Mouse (Mus musculus) layer of hippocampus, adult 2 months (tissue): ENCODE data around the gene Lifr. TPM values are rescaled to one million over a fixed set of nuclear protein-coding genes. Genes with fewer than 3 reads are reported as not detected.

Source experiments
- DNase-seq, 2 experiments: peaks; one replicate each; pipeline ENCODE4 v3.0.0; 2022; ENCODE audit warnings: low spot score in 2 of 2
- H3K27ac ChIP-seq: fragments of 200-600 bp; 2 replicates; pipeline ENCODE4 v1.8.1; 2022
- H3K4me3 ChIP-seq: fragments of 200-600 bp; 2 replicates; pipeline ENCODE4 v1.8.1; 2022; ENCODE audit warnings: mild to moderate bottlenecking
- CTCF ChIP-seq: fragments of 200-600 bp; conservative IDR thresholded peaks from 2 replicates; pipeline ENCODE4 v1.8.1; 2022; ENCODE audit warnings: antibody characterized with exemption, mild to moderate bottlenecking, moderate library complexity
- total RNA-seq, 2 experiments: library from RNA; stranded (reverse); gene quantifications; 2 replicates each; pipeline ENCODE4 v1.2.3; 2021

The Lifr gene
- total RNA-seq, 2 experiments from 2014 or later = 51.3 to 52.9 TPM

- no peak for DNase-seq
- Histone ChIP-seq H3K27ac (no peak overlapping the region), H3K4me3 (no peak overlapping the region)
- TF ChIP-seq CTCF = no peak
These were observed 46.5 kb downstream of the Lifr start for GRCm38 (mm10) chr15:7136912-7137311.

GRCm38 (mm10) chr15:7137607-7138006, 47.2 kb downstream of the Lifr start:
- H3K27ac ChIP-seq = no peak overlapping the region
- TF ChIP-seq CTCF = no peak
- DNase-seq = no peak
- H3K4me3 ChIP-seq = no peak overlapping the region

- H3K4me3 ChIP-seq = no peak overlapping the region
- no peak for DNase-seq
- no peak overlapping the region for H3K27ac ChIP-seq
- TF ChIP-seq CTCF = no peak
These were observed 48.1 kb downstream of the Lifr start for GRCm38 (mm10) chr15:7138471-7138870.

- TF ChIP-seq CTCF = no peak
- DNase-seq = no peak
- Histone ChIP-seq H3K4me3 (no peak overlapping the region), H3K27ac (no peak overlapping the region)
These were observed 49.9 kb downstream of the Lifr start for GRCm38 (mm10) chr15:7140322-7140721.

GRCm38 (mm10) chr15:7141246-7141645, 50.8 kb downstream of the Lifr start:
- Histone ChIP-seq H3K4me3 (peak overlapping the region; percentile 24; the same call in 1 of the 2 replicates), H3K27ac (peak overlapping the region; percentile 28; the same call in 1 of the 2 replicates)
- DNase-seq = no peak
- no peak for TF ChIP-seq CTCF

- DNase-seq = no peak
- Histone ChIP-seq H3K4me3 (no peak overlapping the region), H3K27ac (peak overlapping the region; percentile 52; the same call in 1 of the 2 replicates)
- TF ChIP-seq CTCF = no peak
These were observed 53.3 kb downstream of the Lifr start for GRCm38 (mm10) chr15:7143689-7144170.

- Histone ChIP-seq H3K4me3 (no peak overlapping the region; the same call in 1 of the 2 replicates), H3K27ac (peak overlapping the region; percentile 81; the same call in 1 of the 2 replicates)
- no peak for DNase-seq
- no peak for TF ChIP-seq CTCF
These were observed 54.1 kb downstream of the Lifr start for GRCm38 (mm10) chr15:7144542-7144941.

GRCm38 (mm10) chr15:7144942-7145341, 54.5 kb downstream of the Lifr start:
- DNase-seq = no peak
- H3K4me3 ChIP-seq = no peak overlapping the region; the same call in 1 of the 2 replicates
- no peak for TF ChIP-seq CTCF
- H3K27ac ChIP-seq = peak overlapping the region; percentile 81

GRCm38 (mm10) chr15:7145555-7145954, 55.1 kb downstream of the Lifr start:
- peak overlapping the region; percentile 81 for H3K27ac ChIP-seq
- peak overlapping the region; percentile 8; the same call in 1 of the 2 replicates for H3K4me3 ChIP-seq
- no peak for TF ChIP-seq CTCF
- peak; percentile 44 to 46 for DNase-seq

- no peak for TF ChIP-seq CTCF
- Histone ChIP-seq H3K27ac (peak overlapping the region; percentile 81), H3K4me3 (no peak overlapping the region)
- peak; percentile 52 to 69 for DNase-seq
These were observed 56.1 kb downstream of the Lifr start for GRCm38 (mm10) chr15:7146529-7146928.

- TF ChIP-seq CTCF = no peak
- DNase-seq = no peak
- H3K4me3 ChIP-seq = no peak overlapping the region
These were observed 59.4 kb downstream of the Lifr start for GRCm38 (mm10) chr15:7149796-7150195.

GRCm38 (mm10) chr15:7150591-7150990, 60.2 kb downstream of the Lifr start:
- DNase-seq = no peak
- Histone ChIP-seq H3K27ac (no peak overlapping the region), H3K4me3 (no peak overlapping the region)
- TF ChIP-seq CTCF = no peak

More at GRCm38 (mm10) chr15:7149796-7150195, 59.4 kb downstream of the Lifr start:
- H3K27ac ChIP-seq = no peak overlapping the region

GRCm38 (mm10) chr15:7152116-7152760, 61.8 kb downstream of the Lifr start:
- DNase-seq = no peak
- no peak overlapping the region for H3K27ac ChIP-seq
- TF ChIP-seq CTCF = no peak
- H3K4me3 ChIP-seq = no peak overlapping the region
